Mouse (Mus musculus) cerebellum, postnatal 14 days (tissue): ENCODE data around the gene Ptpre.
A peak's percentile ranks its signal among the peaks of the same experiment; 100 is the strongest.
"Not testable (repeated sequence)": the region's sequence is repeated elsewhere in the genome, so short reads cannot be mapped to it uniquely, and the experiment has no call there.

Source experiments
- DNase-seq, 2 experiments: peaks; one replicate each; pipeline ENCODE4 v3.0.0; 2021; ENCODE audit warnings: mixed read lengths in 2 of 2

Gene Ptpre

DNA sequence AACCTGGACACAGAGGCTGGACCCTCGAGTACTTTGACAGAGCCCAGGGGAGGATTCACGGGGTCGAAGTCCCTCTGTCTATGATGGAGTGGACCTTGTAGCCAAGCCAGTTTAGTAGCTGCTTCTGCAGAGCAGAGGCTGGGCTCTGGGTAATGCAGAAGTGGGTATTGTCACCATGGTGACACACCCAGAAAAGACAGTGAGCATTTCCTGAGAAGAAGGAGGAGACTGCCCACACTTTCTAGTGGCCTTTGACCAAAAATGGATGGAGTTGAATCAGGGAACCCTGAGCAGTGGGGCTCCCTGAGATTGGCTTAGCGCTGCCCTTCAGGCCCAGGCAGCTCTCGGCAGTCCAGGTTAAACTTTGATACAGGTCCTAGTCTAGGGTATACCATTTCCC is 112.8 kb downstream of the Ptpre start:
- no peak for DNase-seq

DNA sequence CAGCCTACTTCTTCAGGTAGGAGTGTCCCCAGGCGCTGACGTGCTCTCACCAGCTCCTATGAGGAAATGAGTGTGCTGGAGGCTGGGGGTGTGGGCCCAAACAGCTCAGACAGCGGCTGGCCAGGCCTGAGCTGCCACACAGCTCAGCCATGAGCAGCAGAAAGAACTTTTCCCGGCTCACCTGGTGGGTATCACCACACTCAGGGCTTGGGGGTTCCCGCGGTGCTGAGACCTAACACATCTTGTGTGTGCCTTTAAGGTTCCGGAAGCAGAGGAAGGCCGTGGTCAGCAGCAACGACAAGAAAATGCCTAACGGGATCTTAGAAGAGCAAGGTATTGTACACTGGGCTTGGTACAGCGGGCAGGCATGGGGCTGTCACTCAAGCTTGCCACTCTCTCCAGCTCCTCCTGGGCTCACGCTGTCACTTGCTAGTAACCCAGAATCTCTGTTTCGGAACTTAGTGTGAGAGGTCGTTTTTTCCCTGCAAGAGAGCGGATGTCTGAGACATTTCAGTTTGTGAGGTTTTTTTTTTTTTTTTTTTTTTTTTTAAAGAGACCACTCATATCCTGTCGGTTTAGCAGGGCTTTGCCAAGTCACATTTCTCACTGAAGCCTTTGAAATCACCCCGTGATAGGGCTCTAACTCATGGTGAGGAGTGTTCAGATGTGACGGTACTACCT is 114.7 kb downstream of the Ptpre start:
- DNase-seq: no peak

DNA sequence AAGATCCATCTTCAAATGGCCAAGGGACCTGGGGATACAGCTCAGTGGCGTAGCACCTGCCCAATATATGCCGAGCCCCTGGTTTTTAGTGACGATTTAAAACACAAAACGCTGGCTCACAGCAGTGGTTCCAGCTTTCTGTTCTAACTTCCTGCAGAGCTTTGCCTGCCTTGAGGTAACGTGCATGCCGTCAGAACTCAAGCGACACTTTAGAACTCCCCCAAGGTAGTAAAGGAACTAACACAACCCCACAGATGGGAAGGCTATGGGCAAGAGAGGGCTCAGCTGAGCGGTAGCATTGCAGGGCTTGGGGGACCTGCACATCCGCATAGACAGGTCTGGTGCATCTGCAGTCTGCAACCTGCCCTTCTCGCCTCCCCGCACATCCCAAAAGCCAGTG is 115.5 kb downstream of the Ptpre start:
- DNase-seq: no peak

DNA sequence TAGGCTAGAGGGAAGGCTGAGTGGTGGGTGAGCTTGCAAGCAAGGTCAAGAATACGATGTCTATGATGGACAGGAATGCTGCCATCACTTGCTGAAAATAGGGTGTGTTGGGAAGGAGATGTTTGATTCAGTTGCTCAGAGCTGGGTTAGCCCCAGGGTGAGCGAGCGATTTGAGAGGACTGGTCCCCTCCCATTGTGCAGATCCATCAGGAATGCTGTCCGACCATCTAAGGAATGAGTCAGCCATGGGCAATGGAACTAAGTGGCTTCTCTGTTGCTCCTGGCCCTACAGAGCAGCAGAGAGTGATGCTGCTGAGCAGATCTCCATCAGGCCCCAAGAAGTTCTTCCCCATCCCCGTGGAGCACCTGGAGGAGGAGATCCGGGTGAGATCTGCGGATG is 116.3 kb downstream of the Ptpre start:
- DNase-seq: no peak

DNA sequence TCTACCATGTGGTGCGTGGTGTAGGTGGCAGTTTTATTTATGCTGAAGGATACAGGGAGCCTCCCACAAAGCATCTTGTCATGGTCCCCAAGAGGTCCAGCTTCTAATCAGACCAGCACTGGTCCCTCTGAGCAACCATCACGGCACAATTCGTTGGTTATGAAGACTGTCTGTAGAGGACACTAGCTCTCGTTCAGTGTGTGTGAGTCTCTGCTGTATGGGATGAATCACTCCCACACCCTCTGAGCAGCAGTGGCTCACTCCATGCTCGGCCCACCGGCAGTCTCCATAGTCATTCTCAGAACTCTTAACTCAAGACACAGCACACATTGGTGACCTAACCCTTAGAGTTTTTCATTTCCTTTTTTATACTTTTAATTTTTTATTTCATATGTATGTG is 117.0 kb downstream of the Ptpre start:
- DNase-seq: no peak

DNA sequence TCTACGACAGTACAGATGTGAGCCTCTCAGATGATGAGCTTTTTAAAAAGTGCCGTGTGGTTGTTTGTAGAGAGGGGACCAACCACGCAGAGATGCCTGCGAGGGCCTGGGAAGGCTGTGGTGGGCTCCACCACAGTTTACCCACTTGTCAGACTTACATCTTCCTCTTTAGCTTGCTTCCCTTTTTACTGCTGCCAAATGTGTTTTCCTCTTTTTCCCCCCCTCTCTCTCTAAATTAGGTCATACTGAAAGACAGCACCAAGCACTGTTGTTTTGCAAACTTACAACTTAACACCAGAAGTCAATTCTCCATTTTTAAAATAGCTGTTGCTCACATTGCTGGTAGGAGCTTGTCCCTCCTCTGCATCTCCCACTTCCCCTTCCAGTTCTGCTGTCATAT is 117.8 kb downstream of the Ptpre start:
- no peak for DNase-seq

DNA sequence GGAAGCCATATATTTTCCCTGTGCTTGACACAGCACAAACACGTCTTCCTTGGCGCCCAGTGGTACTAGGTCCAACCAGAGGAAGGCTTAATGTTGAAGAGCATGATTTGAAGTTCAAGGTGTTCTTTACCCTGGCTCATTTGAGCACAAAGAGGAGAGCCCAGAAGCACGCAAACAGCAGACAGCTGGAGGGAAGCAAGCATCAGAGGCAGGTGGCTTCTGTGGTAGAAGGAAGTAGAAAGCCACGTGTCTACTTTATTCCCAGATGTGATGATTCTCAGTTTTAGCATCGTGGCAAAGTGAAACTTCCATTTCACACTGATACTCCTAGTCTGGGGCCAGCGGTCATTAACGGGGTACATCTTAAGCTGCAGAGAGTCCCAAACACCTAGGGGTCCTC is 120.9 kb downstream of the Ptpre start:
- no peak for DNase-seq

DNA sequence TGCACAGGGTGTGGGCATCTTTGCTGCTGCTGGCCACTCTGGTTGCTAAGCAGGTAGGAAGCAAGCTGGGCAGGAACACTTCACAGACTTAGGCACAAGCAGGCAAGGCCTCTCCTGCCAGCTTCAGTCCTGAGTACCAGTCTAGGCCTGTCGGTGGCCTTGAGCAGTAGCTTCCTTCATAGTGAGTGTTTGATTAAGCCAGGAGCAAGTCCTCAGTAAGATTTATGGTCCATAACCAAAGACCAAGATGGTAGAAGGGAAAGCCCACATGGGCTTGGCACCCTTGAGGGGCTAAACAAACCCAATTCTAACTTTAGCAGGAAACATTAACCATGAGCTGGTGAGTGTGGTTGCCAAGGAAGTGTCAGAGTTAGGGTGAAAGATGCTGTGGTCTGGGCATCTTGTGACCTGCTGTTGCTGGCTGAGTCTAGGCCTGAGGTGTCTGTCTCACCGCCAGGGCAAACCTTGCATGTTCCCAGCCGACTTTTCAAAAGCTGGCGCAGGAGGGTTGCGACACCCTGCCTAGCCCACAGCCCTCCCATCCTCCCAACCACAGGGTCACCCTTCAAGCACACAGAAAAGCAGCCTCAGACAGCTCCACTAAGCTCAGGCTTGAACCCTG is 122.1 kb downstream of the Ptpre start:
- DNase-seq: no peak

DNA sequence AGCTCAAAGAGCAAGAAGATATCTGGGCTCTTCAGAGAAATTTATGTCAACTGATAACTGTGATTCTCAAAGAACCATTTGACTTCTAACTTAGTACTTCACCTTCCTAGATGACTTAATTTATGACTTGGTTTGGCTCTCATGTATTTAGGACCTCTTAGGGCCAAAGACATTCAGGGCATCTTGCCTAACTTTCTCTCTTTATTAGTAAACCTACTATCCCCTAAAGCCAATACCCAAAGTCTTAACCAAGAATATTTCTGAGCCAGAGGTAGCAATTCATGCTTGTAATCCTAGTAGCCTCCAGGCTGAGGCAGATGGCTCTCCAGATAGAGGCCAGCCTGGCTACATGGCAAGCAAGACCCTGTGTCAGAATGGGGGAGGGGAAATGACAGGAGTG is 123.0 kb downstream of the Ptpre start:
- no peak for DNase-seq

DNA sequence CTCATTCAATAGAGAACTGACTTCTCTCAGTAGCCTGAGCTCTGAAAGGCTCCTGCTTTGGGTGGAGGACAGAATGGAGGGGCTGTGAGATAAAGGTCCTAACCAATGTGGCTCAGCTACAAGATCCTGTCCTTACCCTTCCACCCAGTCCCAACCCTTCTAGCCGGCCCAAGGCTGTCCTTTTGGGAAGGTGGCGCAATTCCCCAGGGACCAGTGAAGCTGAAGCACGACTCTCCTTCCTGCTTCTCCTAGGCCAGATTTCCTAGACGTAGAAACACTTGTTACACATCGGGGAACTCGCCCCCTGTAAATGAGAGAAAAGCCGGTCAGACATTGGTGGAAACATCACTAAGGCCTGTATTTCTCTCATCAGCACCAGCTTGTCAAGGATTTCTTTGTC is 126.9 kb downstream of the Ptpre start:
- no peak for DNase-seq

DNA sequence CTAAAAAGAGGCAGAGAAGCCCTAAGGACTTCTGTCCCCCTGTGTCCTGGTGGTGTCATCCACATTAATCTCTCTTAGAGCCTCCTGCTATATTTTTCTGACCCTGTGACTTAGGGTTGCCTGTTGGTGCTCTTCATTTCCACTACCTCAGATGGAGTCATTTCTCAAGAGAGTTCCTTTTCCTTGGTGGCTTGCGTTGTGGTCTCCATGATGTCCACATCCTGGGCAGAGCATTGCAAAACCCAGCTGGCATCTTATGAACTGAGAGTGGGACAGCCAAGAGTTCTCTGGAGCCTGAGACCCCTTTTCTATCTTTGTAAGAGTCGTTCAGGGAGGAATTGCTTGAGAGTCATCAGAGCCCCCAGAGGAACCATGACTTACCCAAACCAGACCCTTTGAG is 129.0 kb downstream of the Ptpre start:
- no peak for DNase-seq

DNA sequence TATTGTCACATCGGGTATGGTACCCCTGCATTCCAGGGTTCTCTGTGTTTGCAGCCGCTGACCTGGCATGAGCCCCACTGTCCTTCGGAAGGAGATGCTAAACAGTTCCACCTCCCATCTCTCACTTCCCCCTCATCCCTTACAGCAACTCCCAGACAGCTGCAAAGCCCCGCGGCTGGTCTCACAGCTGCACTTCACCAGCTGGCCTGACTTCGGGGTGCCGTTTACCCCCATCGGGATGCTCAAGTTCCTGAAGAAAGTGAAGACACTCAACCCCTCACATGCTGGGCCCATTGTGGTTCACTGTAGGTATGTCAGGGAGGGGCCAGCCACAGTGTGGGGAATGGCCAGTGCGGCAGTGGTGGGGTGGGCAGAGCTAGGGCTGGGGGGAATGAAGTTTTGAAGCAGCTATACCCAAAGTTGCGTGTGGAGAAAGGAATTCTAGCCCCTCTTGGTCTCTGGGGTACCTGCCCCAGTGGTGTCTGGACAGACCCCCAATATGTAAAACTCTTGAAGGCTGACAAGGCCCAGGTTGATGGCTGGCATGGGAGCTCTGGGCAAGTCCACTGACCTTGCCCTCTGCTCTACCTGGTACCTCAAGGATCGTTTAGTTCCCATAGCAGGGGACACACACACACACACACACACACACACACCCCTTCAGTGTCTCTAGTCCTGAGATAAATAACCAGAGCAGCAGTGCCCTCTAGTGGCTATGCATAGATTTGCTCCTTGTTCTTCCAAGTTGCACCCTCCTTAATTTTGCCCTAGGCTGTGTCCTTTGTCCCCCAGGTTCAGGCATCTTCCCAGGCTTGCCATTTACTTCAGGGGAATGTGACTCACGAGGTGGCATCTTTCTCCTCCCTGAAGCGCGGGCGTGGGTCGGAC is 131.8 kb downstream of the Ptpre start:
- DNase-seq: peak; percentile 75 to 86

DNA sequence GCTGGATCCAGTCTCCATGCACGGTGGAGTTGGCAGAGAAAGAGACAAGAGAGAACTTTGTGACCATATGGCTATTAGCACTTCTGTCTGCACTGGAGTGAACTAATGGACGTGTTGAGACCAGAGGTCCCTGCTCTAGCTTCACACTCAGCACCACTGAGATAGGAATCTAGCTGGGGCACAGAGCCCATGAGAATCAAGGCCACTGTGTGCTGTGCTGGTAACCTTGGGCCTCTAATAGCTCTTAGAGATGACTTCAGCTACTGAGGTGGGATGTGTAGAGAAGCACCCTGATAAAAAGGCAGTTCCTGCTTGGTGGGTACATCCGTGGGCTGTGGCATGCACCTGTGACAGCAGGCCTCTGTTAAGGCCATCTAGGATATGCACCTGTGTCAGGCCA is 136.3 kb downstream of the Ptpre start:
- DNase-seq: no peak

DNA sequence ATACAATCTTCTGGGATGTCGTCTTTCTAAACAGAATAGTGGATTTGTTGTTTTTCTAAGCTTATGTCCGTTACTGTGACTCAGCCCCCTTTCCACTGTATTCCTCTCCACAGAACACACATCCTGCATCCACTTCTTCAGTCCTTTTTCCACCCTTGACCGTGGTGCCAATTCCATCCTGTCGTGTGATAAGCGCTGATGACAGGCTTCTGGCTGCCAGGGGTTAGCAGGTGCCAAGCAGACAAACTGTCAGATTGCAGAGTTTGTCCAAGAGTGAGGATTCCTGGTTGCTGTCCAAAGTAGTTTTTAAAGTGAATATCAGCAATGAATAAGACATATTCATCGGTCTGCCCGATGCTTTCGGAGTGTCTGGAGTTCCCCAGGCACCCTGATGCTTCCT is 139.4 kb downstream of the Ptpre start:
- peak; percentile 37 to 42 for DNase-seq

DNA sequence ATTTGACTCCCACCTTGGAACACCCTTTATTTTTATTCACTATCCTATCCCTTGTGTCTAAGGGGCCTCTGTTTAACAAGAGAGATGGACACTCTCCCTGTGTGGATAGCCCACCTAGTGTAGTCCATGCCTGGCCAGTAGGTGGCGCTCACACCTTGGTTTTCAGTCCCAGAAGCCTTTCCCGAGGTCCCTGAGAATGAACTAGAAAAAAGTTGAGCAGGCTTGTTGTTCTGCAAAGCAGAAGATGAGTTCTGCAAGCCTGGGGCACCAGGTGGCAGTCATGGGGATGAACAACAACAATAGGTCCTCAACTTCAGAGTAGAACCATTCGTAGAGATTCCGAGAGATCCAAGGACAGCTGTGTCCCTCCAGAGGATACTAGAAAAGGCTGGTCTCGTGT is 143.1 kb downstream of the Ptpre start:
- DNase-seq: peak; percentile 50 to 75

DNA sequence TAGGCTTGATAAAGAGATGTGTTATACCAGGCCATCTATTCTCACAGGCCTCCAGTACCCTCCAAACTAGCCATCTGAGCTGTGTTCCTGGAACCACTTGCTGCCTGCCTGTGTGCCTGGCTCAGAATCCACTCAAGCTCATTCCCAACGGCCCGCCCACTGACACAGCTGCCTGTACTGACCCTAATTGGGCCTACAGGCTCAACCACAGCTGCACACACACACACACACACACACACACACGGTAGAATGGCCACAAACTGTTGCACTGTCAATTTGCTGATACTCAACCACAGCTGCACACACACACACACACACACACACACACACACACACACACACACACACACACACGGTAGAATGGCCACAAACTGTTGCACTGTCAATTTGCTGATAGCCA is 146.8 kb downstream of the Ptpre start:
- not testable (repeated sequence) for DNase-seq

DNA sequence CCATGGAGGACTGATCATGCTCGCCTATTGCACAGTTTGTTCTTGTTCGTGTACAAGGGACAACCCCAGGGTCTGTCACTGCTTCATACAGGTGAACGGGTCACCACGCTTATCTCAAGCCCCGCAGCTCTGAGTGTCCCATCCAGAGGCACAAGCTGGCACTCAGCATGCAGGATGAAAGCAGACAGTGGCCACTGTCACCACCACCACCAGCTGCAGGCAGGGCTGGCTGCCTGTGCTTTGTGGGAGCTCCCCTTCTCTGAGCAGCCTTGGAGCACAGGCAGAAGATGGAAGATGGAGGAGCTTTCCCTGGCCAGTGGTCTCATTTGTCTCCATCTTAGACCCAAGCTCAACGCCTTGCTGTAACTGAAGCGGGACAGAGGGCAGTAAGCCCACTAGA is 147.7 kb downstream of the Ptpre start:
- no peak for DNase-seq

DNA sequence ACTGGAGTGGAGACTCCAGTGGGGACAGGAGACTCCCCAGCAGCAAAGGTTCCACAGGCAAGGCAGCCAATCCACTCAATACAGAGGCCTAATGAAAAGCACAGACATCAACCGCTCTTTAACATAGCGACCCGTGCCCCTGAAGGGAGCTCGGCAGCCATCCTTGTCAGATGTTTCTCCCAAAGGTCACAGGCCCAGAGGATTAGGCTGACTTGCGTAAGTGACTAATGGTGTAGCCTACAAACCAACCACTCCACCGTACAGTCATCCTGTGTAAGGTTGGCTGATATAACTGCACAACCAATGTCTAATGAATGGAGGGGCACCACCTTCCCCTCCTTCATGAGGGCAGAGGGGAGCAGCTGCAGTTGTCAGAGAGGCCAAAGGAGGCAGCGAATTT is 152.1 kb downstream of the Ptpre start:
- DNase-seq: no peak

DNA sequence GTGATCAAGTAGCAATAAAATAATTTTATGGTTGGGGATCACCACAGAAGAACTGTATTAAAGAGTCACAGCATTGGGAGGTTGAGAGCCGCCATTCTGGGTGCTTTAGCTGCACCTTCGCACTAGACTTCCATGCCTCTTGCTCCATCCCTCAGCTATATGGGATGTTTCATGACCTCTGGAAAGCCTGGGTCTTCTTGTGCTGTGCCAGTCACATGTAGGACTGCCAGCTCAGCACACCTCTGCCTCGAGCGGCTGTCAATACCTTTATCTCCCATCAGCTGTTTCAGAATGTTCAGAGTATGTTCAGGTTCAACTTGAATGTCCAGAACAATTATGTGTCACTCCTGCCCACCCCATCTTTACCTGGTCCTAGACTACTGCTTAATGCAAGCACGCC is 154.7 kb downstream of the Ptpre start:
- DNase-seq: no peak

DNA sequence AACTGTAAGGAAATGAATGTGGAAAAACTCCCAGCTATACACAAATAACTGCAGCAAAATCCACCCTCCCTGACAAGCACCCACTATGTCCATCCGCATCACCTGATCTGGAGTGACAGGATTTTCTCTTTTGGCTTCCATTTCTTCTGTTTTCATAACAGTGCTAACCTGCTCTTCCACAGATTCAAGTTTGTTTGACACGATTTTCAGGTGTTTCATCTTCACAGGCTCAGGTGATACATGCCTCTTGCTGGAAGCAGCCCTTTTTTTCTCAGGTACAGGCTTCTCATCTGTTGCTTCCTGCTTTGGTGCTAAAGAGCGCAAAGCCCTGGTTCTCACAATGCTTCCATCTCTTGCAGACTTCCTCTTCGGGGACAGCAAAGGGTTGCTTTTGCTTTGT is 156.8 kb downstream of the Ptpre start:
- no peak for DNase-seq

DNA sequence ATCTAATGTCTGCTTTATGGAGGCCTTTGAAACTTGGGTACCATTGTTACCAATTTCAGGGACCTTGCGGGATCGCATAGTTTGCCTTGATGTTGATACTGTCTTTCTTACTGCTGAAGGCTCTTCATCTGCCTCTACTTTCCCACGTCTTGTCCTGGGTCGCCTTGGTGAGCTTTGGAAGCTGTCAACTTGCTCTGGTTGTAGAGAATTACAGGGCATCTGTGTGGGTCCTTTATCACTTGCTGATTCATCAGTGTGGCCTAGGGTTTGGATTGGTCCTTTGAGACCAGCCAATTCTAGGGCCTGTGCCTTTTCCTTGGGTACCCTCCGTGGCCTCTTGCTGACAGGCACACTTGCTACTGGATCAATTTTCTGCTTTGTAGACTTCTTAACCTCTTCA is 157.5 kb downstream of the Ptpre start:
- DNase-seq: no peak

DNA sequence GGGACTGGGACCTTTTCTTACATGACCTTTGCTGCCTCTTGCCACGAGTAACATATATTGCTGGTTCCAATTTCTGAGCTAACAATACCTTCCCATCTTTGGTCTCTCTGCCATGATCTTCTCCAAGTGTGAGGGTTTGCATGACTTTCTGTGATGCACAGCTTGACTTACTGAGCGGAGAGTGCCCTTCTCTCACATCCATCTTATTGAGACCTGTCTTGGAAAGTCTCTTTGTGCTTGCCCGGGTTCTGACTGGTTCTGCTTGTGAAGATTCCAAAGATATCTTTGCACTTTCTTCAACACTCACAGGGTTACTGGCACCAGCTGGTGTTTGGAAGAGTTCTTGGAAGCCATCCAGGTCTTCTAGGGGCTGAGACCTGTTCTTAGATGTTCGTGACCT is 158.8 kb downstream of the Ptpre start:
- no peak for DNase-seq

DNA sequence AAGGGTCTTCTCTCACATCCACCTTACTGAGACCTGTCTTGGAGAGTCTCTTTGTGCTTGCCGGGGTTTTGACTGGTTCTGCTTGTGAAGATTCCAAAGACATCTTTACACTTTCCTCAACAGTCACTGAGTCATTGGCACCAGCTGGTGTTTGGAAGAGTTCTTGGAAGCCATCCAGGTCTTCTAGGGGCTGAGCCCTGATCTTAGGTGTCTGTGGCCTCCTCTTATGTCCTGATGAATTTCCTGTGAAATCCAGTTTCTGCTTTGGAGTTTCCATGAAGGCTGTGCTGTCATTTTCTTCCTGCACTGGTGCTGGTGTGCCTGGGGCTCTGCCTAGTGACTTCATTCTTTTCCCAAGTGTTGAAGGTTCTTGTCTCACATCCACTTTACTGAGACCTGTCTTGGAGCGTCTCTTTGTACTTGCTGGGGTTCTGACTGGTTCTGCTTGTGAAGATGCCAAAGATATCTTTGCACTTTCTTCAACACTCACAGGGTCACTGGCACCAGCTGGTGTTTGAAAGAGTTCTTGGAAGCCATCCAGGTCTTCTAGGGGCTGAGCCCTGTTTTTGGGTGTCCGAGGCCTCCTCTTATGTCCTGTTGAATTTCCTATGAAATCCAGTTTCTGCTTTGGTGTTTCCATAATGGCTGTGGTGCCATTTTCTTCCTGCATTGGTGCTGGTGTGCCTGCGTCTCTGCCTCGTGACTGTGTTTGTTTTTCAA is 159.9 kb downstream of the Ptpre start:
- DNase-seq: peak in 1 of 2 experiments; percentile 20
